Mouse (Mus musculus) stomach, adult 2 months (tissue): Measurements from ENCODE around the gene Gm5072. TPM values are rescaled to one million over a fixed set of nuclear protein-coding genes. Genes with fewer than 3 reads are reported as not detected.

Experiments
- polyA plus RNA-seq: library from polyadenylated mRNA; depleted of rRNA; stranded (reverse); fragments of >200 nt; gene quantifications from 2 replicates; pipeline ENCODE4 v1.2.3, GENCODE M21; 2012; rRNA removed

The Gm5072 gene
- polyA plus RNA-seq, result not detected in 2 replicates

DNA sequence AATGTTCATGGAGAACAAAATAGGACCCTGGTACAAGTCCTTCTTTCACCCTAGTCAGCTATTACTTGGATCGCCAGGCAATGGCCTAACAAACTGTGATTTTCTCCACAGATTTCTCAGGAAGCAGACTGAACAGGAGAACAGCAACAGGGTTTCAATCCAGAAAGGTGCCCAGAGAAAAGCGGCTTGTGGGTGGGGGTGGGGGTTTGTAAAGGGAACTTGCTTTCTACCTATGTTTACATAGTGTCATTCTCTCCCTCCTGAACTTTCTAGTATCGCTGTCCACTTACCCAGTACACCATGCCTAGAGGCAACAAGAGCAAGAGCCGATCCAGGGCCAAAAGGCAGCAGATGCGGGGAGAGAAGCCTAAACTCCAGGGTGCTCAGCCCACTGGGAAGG, at the start of gene Gm5072:
Gene Gm5072 (plus strand): TSS at position 301 of the 400 bp plus-strand sequence.

Other genes starting within 250 kb of the Gm5072 start
- gene Mageb2, start 60.8 kb upstream of the Gm5072 start, polyA plus RNA-seq, result not detected in 2 replicates
- gene Gm8914, start 87.6 kb downstream of the Gm5072 start, polyA plus RNA-seq, result not detected in 2 replicates
- gene 1700084M14Rik, start 183.4 kb downstream of the Gm5072 start, polyA plus RNA-seq, result not detected in 2 replicates
- not detected in 2 replicates for gene Gm14781, start 239.7 kb downstream of the Gm5072 start, polyA plus RNA-seq